Mouse (Mus musculus) lung, embryonic 15.5 days (tissue): ENCODE measurements at regions not wholly inside any gene's neighbourhood (a gene's known extent, or its start where the extent isn't known, plus 50 kb on each side); places are given as distances from the start of the nearest gene placed in this dataset.

Experiments
- ATAC-seq: fragments of 200-750 bp; cut with Nextera tagmentation; 2 replicates; pipeline ENCODE4 v1.8.0; 2017; ENCODE audit warnings: moderate number of reproducible peaks, borderline replicate concordance; ENCODE audit not compliant: low FRiP score, low TSS enrichment; ENCODE audit errors: extremely low read depth
- H3K27ac ChIP-seq: fragments of 300-500 bp; sonication (generic); 2 replicates; pipeline ENCODE4 v1.5.1; 2015; ENCODE audit warnings: moderate library complexity, mild to moderate bottlenecking, inconsistent platforms
- H3K27me3 ChIP-seq: fragments of 300-500 bp; sonication (generic); 2 replicates; pipeline ENCODE4 v1.6.1; 2015; ENCODE audit warnings: inconsistent platforms
- H3K36me3 ChIP-seq: fragments of 300-500 bp; sonication (generic); 2 replicates; pipeline ENCODE4 v1.6.1; 2015; ENCODE audit warnings: inconsistent platforms
- H3K4me1 ChIP-seq: fragments of 300-500 bp; sonication (generic); 2 replicates; pipeline ENCODE4 v1.6.1; 2015; ENCODE audit warnings: inconsistent platforms
- H3K4me2 ChIP-seq: fragments of 300-500 bp; sonication (generic); 2 replicates; pipeline ENCODE4 v1.6.1; 2015; ENCODE audit warnings: inconsistent platforms, mild to moderate bottlenecking, moderate library complexity
- H3K4me3 ChIP-seq: fragments of 300-500 bp; sonication (generic); 2 replicates; pipeline ENCODE4 v1.5.1; 2015; ENCODE audit warnings: mild to moderate bottlenecking, inconsistent platforms
- H3K9ac ChIP-seq: fragments of 300-500 bp; sonication (generic); 2 replicates; pipeline ENCODE4 v1.6.1; 2015; ENCODE audit warnings: inconsistent platforms
- H3K9me3 ChIP-seq: fragments of 300-500 bp; sonication (generic); 2 replicates; pipeline ENCODE4 v1.6.1; 2016; ENCODE audit warnings: inconsistent platforms
- WGBS: fragments of 180-500 bp; shearing (Covaris S2); methylation state at CpG from one replicate; pipeline ENCODE4 v1.1.7; 2015; 5-methylcytosine and 5-hydroxymethylcytosine counted together

GRCm38 (mm10) chr12:9901948-9902347, 332.0 kb downstream of the Osr1 start:
- ATAC-seq, result peak; percentile 95
- 25% methylated on average over 2 of the region's 2 CpGs for WGBS

GRCm38 (mm10) chr12:9903702-9904231, 333.9 kb downstream of the Osr1 start:
- H3K4me2 ChIP-seq, result no peak overlapping the region
- H3K9ac ChIP-seq, result no peak overlapping the region
- H3K4me3 ChIP-seq, result no peak overlapping the region
- no peaks in the 10 kb centered on the region for H3K27me3 ChIP-seq
- ATAC-seq, result no peak
- WGBS, result 51% methylated on average over 2 of the region's 2 CpGs
- peaks cover 8% of the 10 kb centered on the region for H3K4me1 ChIP-seq
- H3K36me3 ChIP-seq, result no peaks in the 10 kb centered on the region
- no peak overlapping the region for H3K27ac ChIP-seq
- H3K9me3 ChIP-seq, result no peaks in the 10 kb centered on the region

More at GRCm38 (mm10) chr12:9901948-9902347, 332.0 kb downstream of the Osr1 start:
- H3K27me3 ChIP-seq, result no peaks in the 10 kb centered on the region
- no peaks in the 10 kb centered on the region for H3K36me3 ChIP-seq
- H3K9ac ChIP-seq, result no peak overlapping the region
- H3K4me3 ChIP-seq, result no peak overlapping the region
- H3K9me3 ChIP-seq, result no peaks in the 10 kb centered on the region
- H3K4me1 ChIP-seq, result peaks cover 8% of the 10 kb centered on the region
- H3K27ac ChIP-seq, result no peak overlapping the region
- H3K4me2 ChIP-seq, result no peak overlapping the region

- no peak overlapping the region for H3K4me2 ChIP-seq
- no peaks in the 10 kb centered on the region for H3K9me3 ChIP-seq
- H3K4me3 ChIP-seq, result no peak overlapping the region
- peaks cover 6% of the 10 kb centered on the region; the same call in 1 of the 2 replicates for H3K4me1 ChIP-seq
- H3K27me3 ChIP-seq, result no peaks in the 10 kb centered on the region
- no peak overlapping the region for H3K27ac ChIP-seq
- no peak overlapping the region for H3K9ac ChIP-seq
- H3K36me3 ChIP-seq, result no peaks in the 10 kb centered on the region
- no peak for ATAC-seq
These were observed 342.4 kb downstream of the Osr1 start for GRCm38 (mm10) chr12:9912333-9912732.

GRCm38 (mm10) chr12:9915726-9916140, 345.8 kb downstream of the Osr1 start:
- no peaks in the 10 kb centered on the region for H3K9me3 ChIP-seq
- no peaks in the 10 kb centered on the region for H3K36me3 ChIP-seq
- H3K4me3 ChIP-seq, result no peak overlapping the region
- peak; percentile 84; the same call in 1 of the 2 replicates for ATAC-seq
- H3K4me1 ChIP-seq, result peaks cover 6% of the 10 kb centered on the region; the same call in 1 of the 2 replicates
- no peak overlapping the region; the same call in 1 of the 2 replicates for H3K4me2 ChIP-seq
- H3K27ac ChIP-seq, result 0 out of 2 replicates have a peak overlapping the region, but pooled peaks have one; percentile 29
- 19% methylated on average over 7 of the region's 7 CpGs for WGBS
- no peaks in the 10 kb centered on the region for H3K27me3 ChIP-seq
- H3K9ac ChIP-seq, result no peak overlapping the region

GRCm38 (mm10) chr12:9918026-9918425, 348.1 kb downstream of the Osr1 start:
- H3K27me3 ChIP-seq, result no peaks in the 10 kb centered on the region
- no peaks in the 10 kb centered on the region for H3K36me3 ChIP-seq
- WGBS, result 70% methylated on average over 4 of the region's 4 CpGs
- H3K4me2 ChIP-seq, result no peak overlapping the region
- H3K27ac ChIP-seq, result no peak overlapping the region
- ATAC-seq, result no peak
- no peak overlapping the region for H3K9ac ChIP-seq
- no peak overlapping the region for H3K4me3 ChIP-seq
- no peaks in the 10 kb centered on the region for H3K9me3 ChIP-seq
- peaks cover 6% of the 10 kb centered on the region; the same call in 1 of the 2 replicates for H3K4me1 ChIP-seq

GRCm38 (mm10) chr12:9919007-9919406, 349.1 kb downstream of the Osr1 start:
- WGBS, result 65% methylated on average over 3 of the region's 3 CpGs
- Histone ChIP-seq H3K27me3 (no peaks in the 10 kb centered on the region), H3K4me1 (peaks cover 6% of the 10 kb centered on the region; the same call in 1 of the 2 replicates), H3K9me3 (no peaks in the 10 kb centered on the region), H3K36me3 (no peaks in the 10 kb centered on the region), H3K27ac (no peak overlapping the region), H3K9ac (no peak overlapping the region), H3K4me3 (no peak overlapping the region), H3K4me2 (no peak overlapping the region)
- ATAC-seq, result no peak

GRCm38 (mm10) chr12:9919433-9919832, 349.5 kb downstream of the Osr1 start:
- 71% methylated on average over 4 of the region's 4 CpGs for WGBS
- no peak overlapping the region for H3K27ac ChIP-seq
- no peaks in the 10 kb centered on the region for H3K27me3 ChIP-seq
- H3K9me3 ChIP-seq, result no peaks in the 10 kb centered on the region
- H3K9ac ChIP-seq, result no peak overlapping the region
- H3K4me3 ChIP-seq, result no peak overlapping the region
- H3K4me1 ChIP-seq, result peaks cover 8% of the 10 kb centered on the region; the same call in 1 of the 2 replicates
- no peak overlapping the region for H3K4me2 ChIP-seq
- no peaks in the 10 kb centered on the region for H3K36me3 ChIP-seq
- ATAC-seq, result no peak

GRCm38 (mm10) chr12:9920401-9920800, 350.5 kb downstream of the Osr1 start:
- H3K27ac ChIP-seq, result no peak overlapping the region
- no peaks in the 10 kb centered on the region for H3K27me3 ChIP-seq
- H3K4me1 ChIP-seq, result peaks cover 12% of the 10 kb centered on the region; the same call in 1 of the 2 replicates
- H3K9ac ChIP-seq, result no peak overlapping the region
- no peaks in the 10 kb centered on the region for H3K9me3 ChIP-seq
- no peak overlapping the region for H3K4me2 ChIP-seq
- no peak overlapping the region for H3K4me3 ChIP-seq
- ATAC-seq, result no peak
- 63% methylated on average over 2 of the region's 2 CpGs for WGBS
- H3K36me3 ChIP-seq, result no peaks in the 10 kb centered on the region

GRCm38 (mm10) chr12:9921591-9922198, 351.8 kb downstream of the Osr1 start:
- H3K36me3 ChIP-seq, result no peaks in the 10 kb centered on the region
- H3K9ac ChIP-seq, result no peak overlapping the region
- ATAC-seq, result no peak
- no peak overlapping the region for H3K27ac ChIP-seq
- H3K4me1 ChIP-seq, result peaks cover 6% of the 10 kb centered on the region; the same call in 1 of the 2 replicates
- H3K4me2 ChIP-seq, result no peak overlapping the region
- no peaks in the 10 kb centered on the region for H3K27me3 ChIP-seq
- no peak overlapping the region for H3K4me3 ChIP-seq
- no peaks in the 10 kb centered on the region for H3K9me3 ChIP-seq
- WGBS, result 83% methylated on average over 2 of the region's 2 CpGs

- Histone ChIP-seq H3K27me3 (no peaks in the 10 kb centered on the region), H3K4me1 (peaks cover 6% of the 10 kb centered on the region; the same call in 1 of the 2 replicates), H3K4me2 (no peak overlapping the region), H3K27ac (peak overlapping the region; percentile 41; the same call in 1 of the 2 replicates), H3K36me3 (no peaks in the 10 kb centered on the region), H3K9me3 (no peaks in the 10 kb centered on the region), H3K4me3 (no peak overlapping the region), H3K9ac (no peak overlapping the region)
- ATAC-seq, result no peak
- WGBS, result 38% methylated on average over 3 of the region's 3 CpGs
These were observed 354.6 kb downstream of the Osr1 start for GRCm38 (mm10) chr12:9924561-9924960.

GRCm38 (mm10) chr12:9934158-9934557, 364.2 kb downstream of the Osr1 start:
- Histone ChIP-seq H3K27ac (no peak overlapping the region), H3K4me2 (no peak overlapping the region), H3K27me3 (no peaks in the 10 kb centered on the region), H3K9ac (no peak overlapping the region), H3K4me3 (no peak overlapping the region), H3K9me3 (no peaks in the 10 kb centered on the region), H3K36me3 (no peaks in the 10 kb centered on the region), H3K4me1 (no peaks in the 10 kb centered on the region)
- WGBS, result 82% methylated on average over 3 of the region's 3 CpGs
- ATAC-seq, result no peak; the same call in 1 of the 2 replicates

GRCm38 (mm10) chr12:9941357-9941756, 371.4 kb downstream of the Osr1 start:
- no peak overlapping the region for H3K4me3 ChIP-seq
- WGBS, result 83% methylated on average over 1 of the region's 1 CpGs

More at GRCm38 (mm10) chr12:9941357-9941756, 371.4 kb downstream of the Osr1 start:
- Histone ChIP-seq H3K27ac (no peak overlapping the region), H3K9me3 (no peaks in the 10 kb centered on the region), H3K36me3 (no peaks in the 10 kb centered on the region), H3K9ac (no peak overlapping the region), H3K27me3 (no peaks in the 10 kb centered on the region), H3K4me2 (no peak overlapping the region), H3K4me1 (no peaks in the 10 kb centered on the region)
- no peak for ATAC-seq
